Mouse (Mus musculus) NIH3T3 (cell line): Measurements from ENCODE around the gene Epha6.

Experiments used
- DNase-seq: peaks from one replicate; pipeline ENCODE4 v3.0.0-alpha.2; 2012; ENCODE audit warnings: low read depth

The Epha6 gene

GRCm38 (mm10) chr16:60264719-60265508 is 340.4 kb downstream of the Epha6 start:
- DNase-seq = no peak

GRCm38 (mm10) chr16:60258151-60258635 is 347.1 kb downstream of the Epha6 start:
- DNase-seq = no peak

GRCm38 (mm10) chr16:60257623-60258022 is 347.7 kb downstream of the Epha6 start:
- no peak for DNase-seq

GRCm38 (mm10) chr16:60257044-60257443 is 348.3 kb downstream of the Epha6 start:
- no peak for DNase-seq

- DNase-seq = no peak
Observed at GRCm38 (mm10) chr16:60239356-60240190, 365.8 kb downstream of the Epha6 start.

- no peak for DNase-seq
Observed at GRCm38 (mm10) chr16:60233985-60234766, 371.2 kb downstream of the Epha6 start.

GRCm38 (mm10) chr16:60232982-60233381 is 372.3 kb downstream of the Epha6 start:
- no peak for DNase-seq

GRCm38 (mm10) chr16:60209151-60209550 is 396.2 kb downstream of the Epha6 start:
- no peak for DNase-seq

GRCm38 (mm10) chr16:60175580-60175979 is 429.8 kb downstream of the Epha6 start:
- no peak for DNase-seq

- no peak for DNase-seq
Observed at GRCm38 (mm10) chr16:60152439-60152838, 452.9 kb downstream of the Epha6 start.

- DNase-seq = no peak
Observed at GRCm38 (mm10) chr16:60144370-60144769, 461.0 kb downstream of the Epha6 start.

GRCm38 (mm10) chr16:60121435-60121834 is 483.9 kb downstream of the Epha6 start:
- no peak for DNase-seq

GRCm38 (mm10) chr16:60102210-60102609 is 503.1 kb downstream of the Epha6 start:
- no peak for DNase-seq

GRCm38 (mm10) chr16:60095333-60095732 is 510.0 kb downstream of the Epha6 start:
- DNase-seq = no peak

- no peak for DNase-seq
Observed at GRCm38 (mm10) chr16:60086976-60087375, 518.4 kb downstream of the Epha6 start.

GRCm38 (mm10) chr16:60070457-60071112 is 534.7 kb downstream of the Epha6 start:
- no peak for DNase-seq

- no peak for DNase-seq
Observed at GRCm38 (mm10) chr16:60043809-60044208, 561.5 kb downstream of the Epha6 start.

- DNase-seq = no peak
Observed at GRCm38 (mm10) chr16:60028381-60028780, 577.0 kb downstream of the Epha6 start.

- no peak for DNase-seq
Observed at GRCm38 (mm10) chr16:60006857-60007568, 598.3 kb downstream of the Epha6 start.

- DNase-seq = no peak
Observed at GRCm38 (mm10) chr16:59969816-59970215, 635.5 kb downstream of the Epha6 start.

GRCm38 (mm10) chr16:59955731-59956130 is 649.6 kb downstream of the Epha6 start:
- no peak for DNase-seq
